Mouse (Mus musculus): ENCODE results near the gene Hmgb2. TPM values are rescaled to one million over a fixed set of nuclear protein-coding genes. Genes with fewer than 3 reads are reported as not detected.

Hmgb2 gene
- total and polyA plus RNA-seq, 3 experiments = 144 to 241 (median 165) TPM

DNA sequence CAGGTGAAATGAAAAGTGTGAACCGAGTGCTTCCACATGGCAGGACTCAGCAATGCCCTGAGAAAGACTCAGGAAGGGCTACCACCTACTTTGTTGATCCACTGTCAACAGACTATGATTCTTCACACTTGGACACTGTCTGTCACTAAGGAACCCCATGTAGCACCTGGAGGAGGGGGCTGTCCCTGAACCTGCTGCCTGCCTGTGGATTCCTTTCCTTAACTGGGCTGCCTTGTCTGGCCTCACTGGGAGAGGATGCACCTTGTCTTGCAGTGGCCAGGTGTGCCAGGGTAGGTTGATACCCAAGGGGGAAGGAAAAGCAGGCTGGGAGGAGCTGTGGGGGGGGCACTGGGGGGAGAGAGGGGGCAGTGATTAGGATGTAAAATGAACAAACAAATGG is 16.3 kb downstream of the Hmgb2 start:
- Histone ChIP-seq H3K4me2 (ENCODE audit: insufficient read depth, low read depth, poor library complexity, severe bottlenecking) (no peak overlapping the region), H3K4me3 (replicated peaks in 1 of 3; ENCODE audit: low read depth in 2 of 3, low read length in 2 of 3, poor library complexity in 1 of 3) (no peak overlapping the region), H3K79me2 (replicated peaks; ENCODE audit: control insufficient read depth, extremely low read depth, insufficient read depth, poor library complexity, severe bottlenecking) (no peaks in the 10 kb centered on the region), H3K36me3 (replicated peaks in 1 of 2; ENCODE audit: control insufficient read depth in 1 of 2, insufficient read depth in 1 of 2, low read length in 1 of 2) (peaks cover 23 to 59% of the 10 kb centered on the region in 2 experiments), H3K9ac (ENCODE audit: insufficient read depth, low read depth) (no peak overlapping the region), H3K4me1 (ENCODE audit: control insufficient read depth in 1 of 2, insufficient read depth in 2 of 2) (peaks cover 0 to 11% of the 10 kb centered on the region in 2 experiments; a peak in 1 of 4 replicates), H3K9me3 (replicated peaks; ENCODE audit: low read length) (no peaks in the 10 kb centered on the region), H3K27ac (ENCODE audit: insufficient read depth, low read depth) (no peak overlapping the region), H3K27me3 (replicated peaks) (no peaks in the 10 kb centered on the region)
- dilution Hi-C loops (cut with MboI; ENCODE audit: extremely low pct_ligation_motif_present, extremely low pct_unique_long_range_greater_than_20kb, low sequenced_read_pairs) (no loop called here), in situ Hi-C loops (cut with MboI; ENCODE audit: low pct_ligation_motif_present, low pct_unique_long_range_greater_than_20kb, low sequenced_read_pairs) (no loop called here)
- DNase-seq (ENCODE audit: extremely low read depth) = no peak
- no peak for TF ChIP-seq JUND (conservative IDR thresholded peaks at IDR 0.05; ENCODE audit: low read depth, low read length)
- TF ChIP-seq NRF1 (IDR thresholded peaks at IDR 0.05; ENCODE audit: low read depth, low read length) = no peak
- TF ChIP-seq POLR2AphosphoS2 (IDR thresholded peaks at IDR 0.05; ENCODE audit: low read depth, low read length) = no peak
- no peak for TF ChIP-seq CHD1 (IDR thresholded peaks at IDR 0.05; ENCODE audit: low read depth, low read length)
- TF ChIP-seq GABPA (IDR thresholded peaks at IDR 0.05; ENCODE audit: insufficient replicate concordance, low read depth, low read length) = no peak
- TF ChIP-seq BHLHE40 (IDR thresholded peaks at IDR 0.05; ENCODE audit: low read depth, low read length) = no peak
- no peak for TF ChIP-seq HCFC1 (IDR thresholded peaks at IDR 0.05; ENCODE audit: low read depth, low read length)
- no peak for TF ChIP-seq UBTF (IDR thresholded peaks at IDR 0.05; ENCODE audit: low read depth, low read length)
- no peak for TF ChIP-seq TBP (conservative IDR thresholded peaks at IDR 0.05; ENCODE audit: low read depth, low read length)
- TF ChIP-seq MXI1 (IDR thresholded peaks at IDR 0.05; ENCODE audit: low read depth, low read length) = no peak
- TF ChIP-seq EP300 (IDR thresholded peaks at IDR 0.05; ENCODE audit: low read length) = no peak

DNA sequence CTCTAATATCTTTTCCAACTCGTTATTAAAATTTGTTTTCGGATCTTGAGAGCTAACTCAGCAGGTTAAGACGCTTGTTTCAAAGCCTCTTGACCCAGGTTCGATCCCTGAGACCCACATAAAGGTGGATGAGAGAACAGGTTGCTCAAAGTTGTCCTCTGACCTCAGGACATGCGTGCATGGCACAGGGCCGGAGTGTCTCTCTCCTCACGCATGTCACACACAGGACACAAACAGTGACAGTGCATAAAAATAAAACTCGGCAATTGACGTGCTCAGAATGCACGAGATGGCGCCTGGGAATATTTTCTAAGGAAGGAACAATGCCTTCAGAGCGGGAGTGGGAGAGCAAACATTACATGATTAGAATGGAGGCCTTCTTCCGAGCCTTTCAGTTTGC is 18.5 kb downstream of the Hmgb2 start:
- peaks cover 3% of the 10 kb centered on the region for H3K9me3 ChIP-seq (replicated peaks; ENCODE audit: low read length)
- no peak overlapping the region for H3K4me3 ChIP-seq (replicated peaks in 1 of 3; ENCODE audit: low read depth in 2 of 3, low read length in 2 of 3, poor library complexity in 1 of 3)
- dilution Hi-C loops (cut with MboI; ENCODE audit: extremely low pct_ligation_motif_present, extremely low pct_unique_long_range_greater_than_20kb, low sequenced_read_pairs) = no loop called here
- in situ Hi-C loops (cut with MboI; ENCODE audit: low pct_ligation_motif_present, low pct_unique_long_range_greater_than_20kb, low sequenced_read_pairs) = loop anchor here (5.0 kb wide), 1 partner anchor 103 kb away; no protein-coding TSS in a partner anchor
- no peaks in the 10 kb centered on the region for H3K27me3 ChIP-seq (replicated peaks)
- no peak overlapping the region for H3K27ac ChIP-seq (ENCODE audit: insufficient read depth, low read depth)
- no peak overlapping the region for H3K4me2 ChIP-seq (ENCODE audit: insufficient read depth, low read depth, poor library complexity, severe bottlenecking)
- H3K9ac ChIP-seq (ENCODE audit: insufficient read depth, low read depth) = no peak overlapping the region
- no peak for DNase-seq (ENCODE audit: extremely low read depth)
- no peak for TF ChIP-seq RCOR1 (conservative IDR thresholded peaks at IDR 0.05; ENCODE audit: low read depth, low read length)
- TF ChIP-seq MYC (IDR thresholded peaks at IDR 0.05; ENCODE audit: low read depth, low read length) = no peak
- no peak for TF ChIP-seq MAFK (IDR thresholded peaks at IDR 0.05; ENCODE audit: insufficient replicate concordance, low read length)
- no peak for TF ChIP-seq USF1 (IDR thresholded peaks at IDR 0.05; ENCODE audit: low read depth, low read length)
- TF ChIP-seq SMC3 (IDR thresholded peaks at IDR 0.05; ENCODE audit: low read depth, low read length) = no peak
- no peak for TF ChIP-seq SIN3A (IDR thresholded peaks at IDR 0.05; ENCODE audit: low read length)
- no peak for TF ChIP-seq TBP (conservative IDR thresholded peaks at IDR 0.05; ENCODE audit: low read depth, low read length)
- TF ChIP-seq ZMIZ1 (IDR thresholded peaks at IDR 0.05; ENCODE audit: low read depth, low read length) = no peak
- no peak for TF ChIP-seq NRF1 (IDR thresholded peaks at IDR 0.05; ENCODE audit: low read depth, low read length)
- TF ChIP-seq MAX (IDR thresholded peaks at IDR 0.05; ENCODE audit: low read length) = no peak
- no peak for TF ChIP-seq E2F4 (IDR thresholded peaks at IDR 0.05; ENCODE audit: insufficient replicate concordance, low read depth, low read length)
- TF ChIP-seq HCFC1 (IDR thresholded peaks at IDR 0.05; ENCODE audit: low read depth, low read length) = no peak
- no peak for TF ChIP-seq EP300 (IDR thresholded peaks at IDR 0.05; ENCODE audit: low read length)
- TF ChIP-seq ZNF384 (IDR thresholded peaks at IDR 0.05; ENCODE audit: low read depth, low read length) = no peak
- TF ChIP-seq ZKSCAN1 (IDR thresholded peaks at IDR 0.05; ENCODE audit: borderline replicate concordance, low read depth, low read length) = no peak
- TF ChIP-seq KAT2A (IDR thresholded peaks at IDR 0.05; ENCODE audit: insufficient replicate concordance, low read length) = no peak
- no peak for TF ChIP-seq MAZ (IDR thresholded peaks at IDR 0.05; ENCODE audit: low read depth, low read length)
- no peak for TF ChIP-seq ZC3H11A (IDR thresholded peaks at IDR 0.05; ENCODE audit: low read depth, low read length)
- no peak for TF ChIP-seq JUND (conservative IDR thresholded peaks at IDR 0.05; ENCODE audit: low read depth, low read length)
- TF ChIP-seq MEF2A (IDR thresholded peaks at IDR 0.05; ENCODE audit: borderline replicate concordance, low read depth, low read length) = no peak
- H3K79me2 ChIP-seq (replicated peaks; ENCODE audit: control insufficient read depth, extremely low read depth, insufficient read depth, poor library complexity, severe bottlenecking) = no peaks in the 10 kb centered on the region
- peaks cover 0 to 11% of the 10 kb centered on the region in 2 experiments; a peak in 1 of 4 replicates for H3K4me1 ChIP-seq (ENCODE audit: control insufficient read depth in 1 of 2, insufficient read depth in 2 of 2)
- H3K36me3 ChIP-seq (replicated peaks in 1 of 2; ENCODE audit: control insufficient read depth in 1 of 2, insufficient read depth in 1 of 2, low read length in 1 of 2) = peaks cover 33 to 75% of the 10 kb centered on the region in 2 experiments
